Mouse (Mus musculus) frontal cortex, adult 2 months (tissue): ENCODE results near the gene Alkbh3. TPM values are rescaled to one million over a fixed set of nuclear protein-coding genes. Genes with fewer than 3 reads are reported as not detected.

Experiments
- DNase-seq, 2 experiments: peaks; one replicate each; pipeline ENCODE4 v3.0.0; 2022; ENCODE audit warnings: low spot score in 1 of 2; ENCODE audit errors: extremely low spot score in 1 of 2
- polyA plus RNA-seq: library from polyadenylated mRNA; depleted of rRNA; stranded (reverse); fragments of >200 nt; gene quantifications from 2 replicates; pipeline ENCODE4 v1.2.3, GENCODE M21; 2012; rRNA removed

Alkbh3 gene
- polyA plus RNA-seq = 50.1 and 57.2 TPM in 2 replicates

DNA sequence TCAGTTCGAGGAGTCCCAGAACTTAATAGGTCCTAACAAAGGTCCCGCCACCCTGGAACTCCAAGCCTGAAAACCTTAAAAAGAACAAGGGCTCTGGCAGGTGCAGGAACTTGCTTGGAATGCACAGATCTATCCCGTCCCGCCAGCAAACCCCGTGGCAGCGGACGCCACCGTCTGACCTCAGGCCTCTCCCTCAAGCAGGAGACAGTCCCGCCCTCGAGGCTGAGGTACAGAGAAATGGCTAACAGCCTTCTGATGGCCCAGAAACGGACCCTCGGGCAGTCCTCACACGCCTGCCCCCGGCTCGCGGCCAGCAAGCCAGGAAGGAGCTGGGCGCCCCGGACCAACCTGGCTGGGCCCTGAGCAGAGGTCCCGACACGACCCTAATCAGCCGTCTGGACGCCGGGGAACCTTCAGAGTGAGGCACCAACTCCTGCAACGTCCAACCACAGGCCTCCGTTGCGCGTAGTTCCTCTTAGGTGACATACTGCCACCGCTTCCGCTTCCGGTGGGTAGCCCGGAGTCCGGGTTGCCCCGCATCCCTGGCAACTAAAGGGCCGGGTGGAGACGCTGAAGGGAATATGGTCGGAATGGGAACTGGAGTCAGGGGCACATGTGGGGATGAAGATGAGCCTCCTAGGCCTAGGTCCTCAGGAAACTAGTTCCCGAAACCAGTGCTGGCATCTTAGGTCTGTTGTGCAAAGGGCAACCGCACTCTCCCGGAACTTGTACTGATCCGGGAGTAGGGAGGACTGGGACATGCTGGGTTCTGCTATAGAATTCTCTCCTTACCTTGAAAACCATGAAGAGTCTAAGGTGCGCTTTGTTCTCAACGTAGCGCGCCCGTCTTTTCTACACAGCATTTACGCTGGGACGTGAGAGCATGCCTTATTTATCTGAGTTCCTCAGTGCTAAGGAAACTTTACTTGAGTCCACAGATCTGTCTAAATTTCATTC, at the start of gene Alkbh3:
TSS of gene Alkbh3 (minus strand) at position 473 of the 957 bp plus-strand sequence.
- peak; percentile 84 to 97 for DNase-seq

DNA sequence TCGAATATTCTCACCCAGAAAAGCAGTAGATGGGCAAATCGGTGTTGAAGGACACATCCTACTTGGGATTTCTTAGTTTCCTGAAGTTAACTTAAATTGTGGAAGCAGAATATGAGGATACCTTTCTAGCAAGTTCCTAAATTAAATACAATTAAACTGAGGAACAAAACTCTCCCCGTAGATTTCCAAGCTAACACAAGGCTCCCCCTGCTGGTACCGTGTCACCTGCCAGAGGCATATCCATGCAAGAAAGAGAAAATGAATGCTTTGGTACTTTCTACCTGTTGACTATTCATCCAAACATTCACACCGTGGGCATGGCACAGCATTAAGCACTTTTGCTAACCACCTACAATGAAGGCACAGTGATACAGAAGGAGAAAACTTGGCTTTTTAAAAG, 48.9 kb upstream of the Alkbh3 start:
- peak in 1 of 2 experiments; percentile 62 for DNase-seq

DNA sequence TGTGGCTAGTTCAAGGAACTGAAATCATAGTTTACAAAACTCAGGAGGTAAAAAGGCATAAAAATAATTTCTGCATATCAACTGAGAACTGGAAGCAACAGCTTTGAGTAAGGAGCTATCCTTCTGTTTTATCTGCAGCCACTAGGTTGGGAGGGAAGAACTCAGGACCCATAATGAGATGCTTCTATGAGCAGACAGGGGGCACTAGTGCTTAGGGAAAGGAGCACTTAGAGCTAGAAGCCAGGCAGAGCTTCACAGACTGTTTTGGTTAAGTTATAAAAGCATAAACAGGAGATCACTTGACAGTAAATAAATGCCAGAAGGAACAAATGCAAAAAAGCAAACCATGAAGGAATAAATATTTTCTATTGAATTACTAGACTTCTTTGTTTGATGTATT, 44.2 kb upstream of the Alkbh3 start:
- DNase-seq = peak in 1 of 2 experiments; percentile 73

DNA sequence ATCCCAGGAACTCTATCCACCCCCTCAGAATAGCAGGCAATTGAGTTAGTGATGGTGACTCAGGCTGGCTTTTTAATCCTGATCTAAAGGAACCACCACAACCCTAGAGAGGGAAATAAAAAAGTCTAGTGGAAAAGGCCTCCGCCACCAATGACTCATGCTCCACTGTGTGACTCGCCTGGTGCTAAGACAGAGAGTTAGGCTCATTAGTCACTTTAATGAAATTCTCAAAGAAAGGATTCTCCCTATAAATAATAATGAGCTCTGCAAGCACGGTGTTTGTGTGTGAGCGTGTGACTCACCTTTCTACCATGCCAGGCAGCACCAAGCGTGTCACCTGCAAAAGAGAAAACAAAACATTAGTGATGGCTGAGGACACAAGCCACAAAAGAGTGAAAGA, 41.3 kb upstream of the Alkbh3 start:
- peak; percentile 32 to 71 for DNase-seq

- no peak for DNase-seq
These were observed 40.3 kb upstream of the Alkbh3 start for GRCm38 (mm10) chr2:94050901-94051300.

- DNase-seq = no peak
These were observed 39.0 kb upstream of the Alkbh3 start for GRCm38 (mm10) chr2:94049471-94050176.

GRCm38 (mm10) chr2:94048733-94049470, 38.3 kb upstream of the Alkbh3 start:
- no peak for DNase-seq

GRCm38 (mm10) chr2:94048271-94048670, 37.7 kb upstream of the Alkbh3 start:
- no peak for DNase-seq

GRCm38 (mm10) chr2:94045411-94046090, 34.9 kb upstream of the Alkbh3 start:
- no peak for DNase-seq

- DNase-seq = no peak
These were observed 33.6 kb upstream of the Alkbh3 start for GRCm38 (mm10) chr2:94044174-94044573.

DNA sequence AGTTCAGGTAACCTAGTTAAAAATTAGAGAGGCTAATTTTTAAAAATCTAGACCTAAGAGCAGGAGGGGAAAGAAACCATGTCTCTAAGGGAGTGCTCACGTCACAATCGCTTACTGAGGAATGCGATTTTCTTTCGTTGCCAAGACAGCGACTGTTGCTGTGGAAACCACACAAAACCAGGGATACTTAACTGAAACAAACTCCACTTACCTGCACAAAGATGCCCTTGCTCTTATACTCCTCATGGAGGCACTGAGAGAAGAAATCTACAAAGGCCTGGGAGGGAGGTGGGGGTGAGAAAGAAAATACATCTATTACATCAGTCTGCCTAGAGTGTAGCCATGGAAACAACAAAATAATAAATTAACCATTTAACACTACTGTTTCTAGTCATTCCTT, 33.1 kb upstream of the Alkbh3 start:
- peak in 1 of 2 experiments; percentile 59 for DNase-seq

- DNase-seq = no peak
These were observed 31.9 kb upstream of the Alkbh3 start for GRCm38 (mm10) chr2:94042461-94042860.

DNA sequence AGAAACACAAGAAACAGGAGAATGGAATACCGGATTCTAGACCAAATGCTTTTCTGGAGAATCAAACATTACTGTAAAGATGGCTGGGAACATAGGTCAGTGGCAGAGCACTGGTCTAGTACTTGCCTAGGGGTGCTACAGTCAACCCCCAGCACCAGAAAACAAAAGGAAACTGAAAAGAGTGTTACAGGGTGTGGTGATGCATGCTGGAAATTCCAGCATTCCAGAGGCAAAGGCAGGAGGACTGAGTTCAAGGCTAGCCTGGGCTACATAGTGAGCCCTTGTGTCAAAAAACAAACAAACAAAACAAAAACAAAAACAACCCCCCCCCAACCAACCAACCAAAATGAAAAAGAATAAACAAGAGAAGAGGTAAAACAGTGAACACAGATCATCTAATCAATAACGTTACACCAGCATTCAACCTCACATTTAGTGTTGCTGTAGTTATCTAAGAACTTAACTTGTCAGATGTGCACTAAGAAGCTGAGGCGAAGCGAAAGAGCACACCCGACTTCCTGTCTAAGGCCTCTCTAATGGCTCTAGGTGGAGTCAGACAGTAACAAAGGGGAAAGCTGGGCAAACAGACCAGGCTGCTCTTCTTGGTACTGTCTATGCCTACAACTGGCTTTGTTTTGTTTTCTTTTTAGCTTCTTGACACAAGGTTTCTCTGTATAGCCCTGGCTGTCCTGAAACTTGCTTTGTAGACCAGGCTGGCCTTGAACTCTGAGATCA, 30.0 kb upstream of the Alkbh3 start:
- DNase-seq = no peak

- DNase-seq = peak; percentile 71 to 96
These were observed 25.1 kb upstream of the Alkbh3 start for GRCm38 (mm10) chr2:94035428-94036331.

GRCm38 (mm10) chr2:94030602-94031001, 20.0 kb upstream of the Alkbh3 start:
- no peak for DNase-seq

DNA sequence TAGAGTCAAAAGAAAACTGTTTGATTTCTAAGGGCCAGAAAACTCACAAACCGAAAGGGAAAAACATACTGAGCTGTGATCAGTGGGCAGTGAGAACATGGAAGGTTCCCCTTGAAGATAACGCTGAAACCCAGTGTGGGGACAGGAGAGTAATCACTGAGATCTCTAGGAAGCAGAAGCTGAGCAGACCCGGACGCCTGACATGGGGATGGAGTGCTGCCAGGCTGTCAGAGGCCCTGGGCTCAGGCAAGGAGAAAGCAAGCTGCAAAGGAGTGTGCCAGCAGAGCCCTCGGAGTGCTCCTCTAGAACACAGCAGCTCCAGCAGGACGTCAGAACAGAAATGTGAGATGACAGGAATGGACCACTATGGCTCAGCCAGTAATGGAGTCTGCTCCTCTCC, 14.0 kb upstream of the Alkbh3 start:
- DNase-seq = no peak

DNA sequence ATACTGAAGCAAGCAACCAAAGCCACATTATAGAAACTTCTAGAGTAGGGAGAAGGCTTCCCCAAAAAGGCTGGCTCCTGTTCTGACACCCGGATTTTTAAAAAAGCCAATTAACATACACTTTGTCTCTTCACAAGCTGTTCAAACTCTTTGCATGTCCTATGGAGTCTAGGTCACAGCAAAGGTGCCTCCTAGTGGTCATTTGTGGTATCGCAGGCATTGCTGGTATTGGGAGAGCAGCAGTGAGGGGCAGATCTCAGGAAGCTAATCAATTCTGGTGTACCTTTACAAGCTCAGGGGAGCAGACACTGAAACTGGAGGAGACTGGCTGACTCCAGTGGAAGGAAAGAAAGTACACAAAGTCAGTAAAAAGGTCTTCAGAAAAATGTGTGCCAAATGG, 8.3 kb downstream of the Alkbh3 start:
- peak; percentile 63 to 96 for DNase-seq

DNA sequence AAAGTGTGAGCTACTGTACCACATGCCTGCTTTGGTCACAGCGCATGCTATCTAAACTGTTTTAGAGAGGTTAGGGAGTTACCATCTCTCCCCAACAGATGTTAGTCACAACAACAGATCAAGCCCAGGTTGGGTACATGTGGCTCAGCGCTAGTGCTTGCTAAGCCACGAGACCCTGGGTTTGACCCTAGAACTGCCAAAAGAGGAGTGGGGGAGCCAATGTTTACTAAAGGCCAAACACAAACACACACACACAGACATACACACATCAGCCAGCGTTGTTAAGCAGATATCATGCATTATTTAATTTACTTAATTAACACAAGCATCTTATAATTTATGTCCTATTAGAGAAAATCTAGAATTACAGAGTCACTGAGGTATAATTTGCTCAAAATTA, 8.7 kb downstream of the Alkbh3 start:
- DNase-seq = no peak

DNA sequence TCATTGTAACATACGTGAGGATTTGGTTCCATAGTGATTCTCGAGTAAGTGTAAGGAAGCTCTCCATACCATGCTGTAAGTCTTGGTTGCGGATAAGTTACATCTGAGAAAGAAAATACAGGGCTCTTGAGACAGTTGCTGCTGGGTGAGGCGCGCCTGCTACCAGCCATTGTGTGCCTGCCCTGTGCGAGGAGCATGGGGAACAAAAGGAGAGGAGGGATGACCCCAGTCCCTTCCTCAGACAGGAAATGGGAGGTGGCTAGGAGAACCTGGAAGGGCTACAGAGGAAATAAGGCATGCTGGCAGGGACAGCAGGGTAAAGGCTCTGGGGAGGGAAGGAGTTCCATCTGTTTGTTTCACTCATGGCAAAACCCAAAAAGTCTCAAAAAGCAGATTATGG, 9.2 kb downstream of the Alkbh3 start:
- DNase-seq = no peak
